Mouse (Mus musculus): ENCODE results near the gene Heatr5b. TPM values are rescaled to one million over a fixed set of nuclear protein-coding genes. Genes with fewer than 3 reads are reported as not detected.

Heatr5b gene
- polyA plus RNA-seq, 1 experiment: 11.8 TPM

DNA sequence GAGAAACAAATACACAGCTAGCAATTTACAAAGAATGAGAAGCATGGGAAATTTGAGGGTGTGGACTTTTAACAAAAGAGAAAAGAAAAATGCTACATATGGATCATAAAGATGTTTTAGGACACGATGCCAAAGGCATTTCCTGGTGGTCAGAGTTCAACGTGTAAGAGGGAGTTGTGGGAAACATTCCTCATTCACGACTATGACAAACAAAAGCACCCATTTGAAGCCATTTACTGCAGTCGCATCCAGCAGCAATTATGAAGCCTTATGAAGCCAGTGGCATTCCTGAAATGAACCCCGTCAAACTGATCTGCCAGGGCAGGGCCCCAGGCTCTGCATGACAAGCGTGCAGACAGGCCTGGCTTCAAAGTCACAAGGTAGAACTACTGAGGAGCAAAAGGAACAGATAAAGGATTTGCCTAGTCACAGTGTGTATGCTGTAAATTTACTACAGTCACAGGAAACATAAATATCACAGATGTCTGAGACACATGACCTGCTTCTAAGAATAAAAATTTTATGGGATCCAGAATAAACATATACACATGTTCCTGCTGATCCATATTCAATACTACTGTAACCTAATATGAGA is 110.6 kb downstream of the Heatr5b start:
- Histone ChIP-seq H3K79me2 (ENCODE audit: control insufficient read depth, insufficient read depth) (peaks cover 61% of the 10 kb centered on the region), H3K36me3 (ENCODE audit: control insufficient read depth, insufficient read depth) (no peaks in the 10 kb centered on the region), H3K4me2 (ENCODE audit: low read depth) (no peak overlapping the region), H3K4me3 (no peak overlapping the region), H3ac (ENCODE audit: control insufficient read depth, insufficient read length) (no peak overlapping the region), H3K27me3 (ENCODE audit: control insufficient read depth, insufficient read depth, insufficient read length) (no peaks in the 10 kb centered on the region)
- TF ChIP-seq POLR2A (IDR thresholded peaks at IDR 0.05; ENCODE audit: insufficient read length, low read depth) (no peak), TCF3 (IDR thresholded peaks at IDR 0.05; ENCODE audit: insufficient read length, low read depth) (no peak), REST (IDR thresholded peaks at IDR 0.05; ENCODE audit: insufficient read depth, insufficient read length) (no peak)

DNA sequence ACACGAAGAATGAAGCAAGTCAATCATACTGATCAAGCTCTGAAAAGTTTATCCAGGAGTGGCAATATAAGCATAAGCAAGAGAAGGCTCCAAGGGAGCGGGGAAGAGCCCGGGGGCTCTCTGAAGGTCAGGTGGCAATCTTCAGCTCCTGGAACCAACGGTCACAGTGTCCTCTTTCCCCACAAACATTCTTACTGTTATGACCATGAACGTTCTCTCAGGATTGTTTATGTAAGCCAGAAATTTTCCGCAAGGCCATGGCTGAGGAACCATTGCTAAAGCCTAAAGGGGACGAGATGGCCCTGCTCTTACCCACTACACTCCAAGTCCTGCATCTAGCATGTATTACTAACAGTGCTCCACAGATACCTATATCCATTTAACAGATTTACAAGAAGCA is 113.5 kb downstream of the Heatr5b start:
- Histone ChIP-seq H3ac (ENCODE audit: control insufficient read depth, insufficient read length) (no peak overlapping the region), H3K4me3 (no peak overlapping the region), H3K79me2 (ENCODE audit: control insufficient read depth, insufficient read depth) (peaks cover 32% of the 10 kb centered on the region), H3K4me2 (ENCODE audit: low read depth) (no peak overlapping the region), H3K27me3 (ENCODE audit: control insufficient read depth, insufficient read depth, insufficient read length) (no peaks in the 10 kb centered on the region), H3K36me3 (ENCODE audit: control insufficient read depth, insufficient read depth) (peaks cover 7% of the 10 kb centered on the region)
- no peak for TF ChIP-seq POLR2AphosphoS2 (IDR thresholded peaks at IDR 0.05; ENCODE audit: insufficient read length, low read depth)
- TF ChIP-seq CEBPB (IDR thresholded peaks at IDR 0.05; ENCODE audit: insufficient read depth, poor library complexity, severe bottlenecking): no peak

DNA sequence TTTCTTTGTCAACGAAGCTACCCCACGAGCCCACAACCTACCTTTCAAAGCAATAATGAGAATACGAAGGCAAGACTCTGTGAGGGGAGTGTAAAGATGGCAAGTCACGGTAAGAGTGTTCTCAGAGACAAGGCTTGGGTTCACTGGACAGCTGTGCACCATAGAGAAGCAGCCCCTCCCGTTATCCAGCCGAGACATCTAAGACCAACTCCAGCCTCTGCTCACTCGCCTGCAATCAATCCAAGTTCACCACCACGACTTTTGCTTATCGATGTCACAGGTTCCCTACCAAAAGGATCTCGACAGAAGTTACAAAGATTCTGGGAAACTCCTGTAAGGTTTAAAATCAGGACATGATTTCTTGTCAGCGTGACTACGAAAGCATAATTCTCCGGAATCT is 116.1 kb downstream of the Heatr5b start:
- peaks cover 7% of the 10 kb centered on the region for H3K36me3 ChIP-seq (ENCODE audit: control insufficient read depth, insufficient read depth)
- H3K4me3 ChIP-seq: no peak overlapping the region
- H3ac ChIP-seq (ENCODE audit: control insufficient read depth, insufficient read length): no peak overlapping the region
- peaks cover 31% of the 10 kb centered on the region for H3K79me2 ChIP-seq (ENCODE audit: control insufficient read depth, insufficient read depth)
- no peaks in the 10 kb centered on the region for H3K27me3 ChIP-seq (ENCODE audit: control insufficient read depth, insufficient read depth, insufficient read length)
- no peak overlapping the region for H3K4me2 ChIP-seq (ENCODE audit: low read depth)
- TF ChIP-seq MAX (IDR thresholded peaks at IDR 0.05; ENCODE audit: low read depth) (no peak), CEBPB (IDR thresholded peaks at IDR 0.05; ENCODE audit: insufficient read depth, poor library complexity, severe bottlenecking) (no peak), MYOD1 (IDR thresholded peaks at IDR 0.05; ENCODE audit: control insufficient read depth in 1 of 3, insufficient read length in 2 of 3, low read depth in 2 of 3) (no peak), POLR2AphosphoS2 (IDR thresholded peaks at IDR 0.05; ENCODE audit: insufficient read length, low read depth) (no peak), USF1 (IDR thresholded peaks at IDR 0.05; ENCODE audit: low read depth) (no peak), REST (IDR thresholded peaks at IDR 0.05; ENCODE audit: insufficient read depth, insufficient read length) (no peak), MYOG (IDR thresholded peaks at IDR 0.05; ENCODE audit: control insufficient read depth in 1 of 3, insufficient read depth in 1 of 3, insufficient read length in 2 of 3, low read depth in 2 of 3) (no peak), SRF (IDR thresholded peaks at IDR 0.05; ENCODE audit: control insufficient read depth, insufficient read length, low read depth) (no peak), TCF12 (IDR thresholded peaks at IDR 0.05; ENCODE audit: insufficient read depth, poor library complexity, severe bottlenecking) (no peak), TCF3 (IDR thresholded peaks at IDR 0.05; ENCODE audit: insufficient read length, low read depth) (no peak), E2F4 (IDR thresholded peaks at IDR 0.05; ENCODE audit: insufficient read depth) (no peak), POLR2A (IDR thresholded peaks at IDR 0.05; ENCODE audit: insufficient read length, low read depth) (no peak)

DNA sequence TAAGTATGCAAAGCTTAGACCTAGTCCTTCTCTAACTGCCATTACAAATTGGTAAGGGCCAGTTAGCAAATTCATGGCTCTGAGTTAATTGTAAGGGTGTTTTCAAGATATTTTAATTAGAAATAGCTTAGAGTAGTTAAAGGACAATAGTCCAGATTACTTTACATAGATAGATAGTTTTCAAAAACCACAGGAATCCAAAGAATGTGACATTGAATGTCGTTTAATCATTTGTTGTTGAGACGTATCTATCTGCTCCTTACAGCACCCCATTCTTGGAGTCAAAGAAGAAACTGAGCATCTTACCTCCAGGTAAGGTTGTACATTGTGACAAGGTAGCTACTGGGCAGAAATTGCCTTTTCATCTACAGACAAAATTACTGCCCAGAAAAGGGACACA is 124.9 kb downstream of the Heatr5b start:
- no peak for TF ChIP-seq CEBPB (IDR thresholded peaks at IDR 0.05; ENCODE audit: insufficient read depth, poor library complexity, severe bottlenecking)
- TF ChIP-seq TCF3 (IDR thresholded peaks at IDR 0.05; ENCODE audit: insufficient read length, low read depth): no peak
- TF ChIP-seq POLR2AphosphoS2 (IDR thresholded peaks at IDR 0.05; ENCODE audit: insufficient read length, low read depth): no peak
- no peak for TF ChIP-seq POLR2A (IDR thresholded peaks at IDR 0.05; ENCODE audit: insufficient read length, low read depth)
- no peak for TF ChIP-seq MYOD1 (IDR thresholded peaks at IDR 0.05; ENCODE audit: control insufficient read depth in 1 of 3, insufficient read length in 2 of 3, low read depth in 2 of 3)
- no peak for TF ChIP-seq USF1 (IDR thresholded peaks at IDR 0.05; ENCODE audit: low read depth)
- no peak for TF ChIP-seq TCF12 (IDR thresholded peaks at IDR 0.05; ENCODE audit: insufficient read depth, poor library complexity, severe bottlenecking)
- TF ChIP-seq E2F4 (IDR thresholded peaks at IDR 0.05; ENCODE audit: insufficient read depth): no peak
- TF ChIP-seq REST (IDR thresholded peaks at IDR 0.05; ENCODE audit: insufficient read depth, insufficient read length): no peak
- TF ChIP-seq MAX (IDR thresholded peaks at IDR 0.05; ENCODE audit: low read depth): no peak
- TF ChIP-seq SRF (IDR thresholded peaks at IDR 0.05; ENCODE audit: control insufficient read depth, insufficient read length, low read depth): no peak
- TF ChIP-seq MYOG (IDR thresholded peaks at IDR 0.05; ENCODE audit: control insufficient read depth in 1 of 3, insufficient read depth in 1 of 3, insufficient read length in 2 of 3, low read depth in 2 of 3): no peak
- H3K79me2 ChIP-seq (ENCODE audit: control insufficient read depth, insufficient read depth): peaks cover 12% of the 10 kb centered on the region
- no peak overlapping the region for H3ac ChIP-seq (ENCODE audit: control insufficient read depth, insufficient read length)
- H3K4me2 ChIP-seq (ENCODE audit: low read depth): no peak overlapping the region
- peaks cover 8% of the 10 kb centered on the region for H3K36me3 ChIP-seq (ENCODE audit: control insufficient read depth, insufficient read depth)
- H3K4me3 ChIP-seq: no peak overlapping the region
- H3K27me3 ChIP-seq (ENCODE audit: control insufficient read depth, insufficient read depth, insufficient read length): no peaks in the 10 kb centered on the region

DNA sequence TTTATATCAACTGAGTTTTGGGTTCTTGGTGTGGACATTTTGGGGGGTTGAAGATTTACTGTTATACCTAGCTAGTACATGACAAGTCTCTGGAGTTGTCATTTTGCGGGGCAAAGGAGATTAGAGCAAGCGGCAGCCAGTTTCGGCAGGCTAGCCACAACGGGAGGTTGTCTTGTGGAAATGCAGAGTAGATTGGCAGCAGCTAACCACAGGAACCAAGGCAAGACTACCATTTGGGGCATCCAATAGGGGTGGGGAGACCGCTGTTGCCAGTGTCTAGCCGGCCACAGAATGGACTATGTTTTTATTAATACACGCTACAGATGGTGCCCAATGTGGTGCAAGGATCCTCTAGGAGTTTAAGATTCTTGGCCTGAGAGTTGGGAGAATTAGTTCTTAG is 126.7 kb downstream of the Heatr5b start:
- Histone ChIP-seq H3K27me3 (ENCODE audit: control insufficient read depth, insufficient read depth, insufficient read length) (no peaks in the 10 kb centered on the region), H3ac (ENCODE audit: control insufficient read depth, insufficient read length) (no peak overlapping the region), H3K4me3 (no peak overlapping the region), H3K79me2 (ENCODE audit: control insufficient read depth, insufficient read depth) (peaks cover 12% of the 10 kb centered on the region), H3K4me2 (ENCODE audit: low read depth) (no peak overlapping the region), H3K36me3 (ENCODE audit: control insufficient read depth, insufficient read depth) (peaks cover 8% of the 10 kb centered on the region)
- TF ChIP-seq MYOD1 (IDR thresholded peaks at IDR 0.05; ENCODE audit: control insufficient read depth in 1 of 3, insufficient read length in 2 of 3, low read depth in 2 of 3) (no peak), SRF (IDR thresholded peaks at IDR 0.05; ENCODE audit: control insufficient read depth, insufficient read length, low read depth) (no peak), TCF12 (IDR thresholded peaks at IDR 0.05; ENCODE audit: insufficient read depth, poor library complexity, severe bottlenecking) (no peak), MAX (IDR thresholded peaks at IDR 0.05; ENCODE audit: low read depth) (no peak), USF1 (IDR thresholded peaks at IDR 0.05; ENCODE audit: low read depth) (no peak), REST (IDR thresholded peaks at IDR 0.05; ENCODE audit: insufficient read depth, insufficient read length) (no peak), E2F4 (IDR thresholded peaks at IDR 0.05; ENCODE audit: insufficient read depth) (no peak)
